Mouse (Mus musculus) testis, postnatal 14 days (tissue): ENCODE measurements around the gene Tomm70a.

Experiments
- DNase-seq: peaks from one replicate; pipeline ENCODE4 v3.0.0; 2021; ENCODE audit warnings: low spot score

Tomm70a gene

GRCm38 (mm10) chr16:57190390-57190789, 68.9 kb downstream of the Tomm70a start:
- DNase-seq: no peak

DNA sequence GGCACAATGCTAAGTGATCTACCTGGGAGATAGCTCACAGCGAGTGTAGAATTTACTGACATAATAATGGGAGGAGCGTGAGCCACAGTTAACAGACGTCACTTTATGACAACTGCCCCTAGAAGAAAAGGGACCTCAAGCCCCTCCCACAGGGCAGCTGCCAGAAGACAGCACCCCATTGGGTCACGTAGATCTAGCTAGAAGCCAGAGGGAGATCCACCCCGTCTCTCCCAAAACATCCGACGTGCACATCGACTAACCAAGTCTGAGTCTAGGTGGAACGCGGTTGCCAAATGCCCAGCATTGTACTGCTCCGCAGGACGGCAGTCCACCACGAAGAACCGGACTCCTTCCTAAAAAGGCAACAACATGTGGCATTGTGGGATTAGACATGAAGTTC, 69.7 kb downstream of the Tomm70a start:
- no peak for DNase-seq

GRCm38 (mm10) chr16:57196590-57196989, 75.1 kb downstream of the Tomm70a start:
- DNase-seq: no peak

GRCm38 (mm10) chr16:57197281-57197680, 75.8 kb downstream of the Tomm70a start:
- DNase-seq: no peak
